ENCODE assay signal across 21 mouse cellular contexts in the genomic region with DNA sequence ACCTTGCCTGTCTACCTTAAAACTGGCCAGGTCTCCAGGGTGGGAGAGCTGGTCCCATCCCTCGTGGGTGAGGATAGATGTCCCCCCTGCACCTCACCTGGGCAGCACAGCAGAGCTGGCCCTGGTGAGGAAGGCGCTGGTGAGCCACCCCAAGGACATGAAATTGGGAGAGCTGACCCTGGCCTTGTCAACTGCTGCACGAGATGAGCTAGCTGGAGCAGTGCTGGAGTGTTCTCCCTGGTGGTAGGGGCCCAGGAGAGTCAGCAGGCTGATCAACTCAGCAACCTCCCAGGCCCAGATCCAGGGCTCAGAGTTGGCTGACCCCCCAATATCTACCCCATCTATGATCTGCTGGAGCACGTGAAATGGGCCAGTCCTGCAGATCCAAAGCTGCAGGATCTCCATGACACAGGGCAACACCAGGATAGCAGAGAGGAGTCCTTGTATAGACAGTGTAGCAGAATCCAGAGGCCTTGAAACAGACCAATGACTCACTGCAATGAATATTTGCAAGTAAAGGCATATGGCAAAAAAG.
"Had no signal": no experiment of that assay in that cellular context is flagged by ENCODE, and none has a peak within 500 bp of the region (broad histone marks: within the 10 kb centered on the region; RNA-seq: fewer than 3 reads in every experiment).

No protein-coding gene starts in this region.

- H3K4me3 ChIP-seq: layer of hippocampus, adult 2 months; limb, embryonic 12.5 days; limb, embryonic 15.5 days; lung, embryonic 15.5 days; myocyte; neural tube, embryonic 13.5 days; stomach, embryonic 15.5 days had no signal

- H3K27ac ChIP-seq: kidney, postnatal 0 days; layer of hippocampus, adult 2 months; limb, embryonic 12.5 days; limb, embryonic 15.5 days; liver, embryonic 14.5 days; lung, embryonic 15.5 days; neural tube, embryonic 13.5 days; stomach, embryonic 15.5 days had no signal

- H3K27me3 ChIP-seq: limb, embryonic 12.5 days; limb, embryonic 15.5 days; lung, embryonic 15.5 days; neural tube, embryonic 13.5 days; stomach, embryonic 15.5 days had no signal

- H3K9me3 ChIP-seq: limb, embryonic 12.5 days; limb, embryonic 15.5 days; lung, embryonic 15.5 days; neural tube, embryonic 13.5 days; stomach, embryonic 15.5 days had no signal

- DNase-seq: kidney, adult 18-20 months; kidney, adult 9 months; kidney, postnatal 25 days; layer of hippocampus, adult 9-11 months; liver, postnatal 0 days; lung, postnatal 10 days; lung, postnatal 36 days; midbrain, embryonic 14.5 days; retina, postnatal 1 day; right cerebral cortex, postnatal 25 days; spleen, adult 18-20 months; thymus, postnatal 25 days had no signal

- H3K4me1 ChIP-seq: limb, embryonic 12.5 days; limb, embryonic 15.5 days; lung, embryonic 15.5 days; neural tube, embryonic 13.5 days; stomach, embryonic 15.5 days had no signal

- H3K36me3 ChIP-seq: limb, embryonic 12.5 days; limb, embryonic 15.5 days; lung, embryonic 15.5 days; neural tube, embryonic 13.5 days; stomach, embryonic 15.5 days had no signal
